Mouse (Mus musculus) myocyte (in vitro differentiated cells): Measurements from ENCODE around the gene Garnl3.

ENCODE experiments used
- CEBPB ChIP-seq: IDR thresholded peaks from 2 replicates; pipeline ENCODE4 v1.6.1; 2011; ENCODE audit warnings: mild to moderate bottlenecking, moderate library complexity; ENCODE audit not compliant: poor library complexity, insufficient read depth, severe bottlenecking
- E2F4 ChIP-seq: IDR thresholded peaks from one replicate; pipeline ENCODE4 v1.6.1; 2011; ENCODE audit warnings: mild to moderate bottlenecking, control low read depth, moderate library complexity; ENCODE audit not compliant: insufficient read depth
- MAX ChIP-seq: IDR thresholded peaks from one replicate; pipeline ENCODE4 v1.6.1; 2011; ENCODE audit warnings: low read depth, mild to moderate bottlenecking, control low read depth
- MYOD1 ChIP-seq, 3 experiments: IDR thresholded peaks; one replicate each; pipeline ENCODE4 v1.6.1; 2011; ENCODE audit warnings: control low read depth in 2 of 3, low read depth in 2 of 3, mild to moderate bottlenecking in 2 of 3, moderate library complexity in 1 of 3; ENCODE audit not compliant: insufficient read length in 2 of 3, control insufficient read depth in 1 of 3
- MYOG ChIP-seq, 3 experiments: IDR thresholded peaks; one replicate each; pipeline ENCODE4 v1.6.1; 2011; ENCODE audit warnings: control low read depth in 2 of 3, low read depth in 2 of 3, mild to moderate bottlenecking in 2 of 3; ENCODE audit not compliant: insufficient read length in 2 of 3, control insufficient read depth in 1 of 3, insufficient read depth in 1 of 3
- POLR2A ChIP-seq: IDR thresholded peaks from one replicate; pipeline ENCODE4 v1.6.1; 2011; ENCODE audit warnings: low read depth, mild to moderate bottlenecking, control low read depth, moderate library complexity; ENCODE audit not compliant: insufficient read length
- POLR2AphosphoS2 ChIP-seq: IDR thresholded peaks from one replicate; pipeline ENCODE4 v1.6.1; 2011; ENCODE audit warnings: low read depth, control low read depth; ENCODE audit not compliant: insufficient read length
- REST ChIP-seq: IDR thresholded peaks from one replicate; pipeline ENCODE4 v1.6.1; 2011; ENCODE audit warnings: mild to moderate bottlenecking, control low read depth, moderate library complexity; ENCODE audit not compliant: insufficient read depth, insufficient read length
- SRF ChIP-seq: IDR thresholded peaks from one replicate; pipeline ENCODE4 v1.6.1; 2011; ENCODE audit warnings: low read depth; ENCODE audit not compliant: control insufficient read depth, insufficient read length
- TCF12 ChIP-seq: IDR thresholded peaks from one replicate; pipeline ENCODE4 v1.6.1; 2011; ENCODE audit warnings: mild to moderate bottlenecking, control low read depth; ENCODE audit not compliant: poor library complexity, insufficient read depth, severe bottlenecking
- USF1 ChIP-seq: IDR thresholded peaks from one replicate; pipeline ENCODE4 v1.6.1; 2011; ENCODE audit warnings: low read depth, mild to moderate bottlenecking, control low read depth, moderate library complexity

GRCm38 (mm10) chr2:33057514-33057913 lies 73.9 kb downstream of the Garnl3 start:
- no peak for TF ChIP-seq POLR2AphosphoS2
- TF ChIP-seq POLR2A, result no peak
- no peak for TF ChIP-seq MAX
- peak; percentile 64 to 86 (median 86) for TF ChIP-seq MYOD1 (IDR thresholded peaks at IDR 0.05; ENCODE audit: control insufficient read depth in 1 of 3, insufficient read length in 2 of 3, low read depth in 2 of 3)
- no peak for TF ChIP-seq CEBPB
- no peak for TF ChIP-seq TCF12
- TF ChIP-seq USF1, result no peak
- TF ChIP-seq E2F4, result no peak
- peak in 2 of 3 experiments; percentile 25 to 48 for TF ChIP-seq MYOG (IDR thresholded peaks at IDR 0.05; ENCODE audit: control insufficient read depth in 1 of 3, insufficient read depth in 1 of 3, insufficient read length in 2 of 3, low read depth in 2 of 3)
- TF ChIP-seq SRF, result no peak
- no peak for TF ChIP-seq REST
